19 mouse cellular contexts compared by ENCODE assay signal in the genomic region with DNA sequence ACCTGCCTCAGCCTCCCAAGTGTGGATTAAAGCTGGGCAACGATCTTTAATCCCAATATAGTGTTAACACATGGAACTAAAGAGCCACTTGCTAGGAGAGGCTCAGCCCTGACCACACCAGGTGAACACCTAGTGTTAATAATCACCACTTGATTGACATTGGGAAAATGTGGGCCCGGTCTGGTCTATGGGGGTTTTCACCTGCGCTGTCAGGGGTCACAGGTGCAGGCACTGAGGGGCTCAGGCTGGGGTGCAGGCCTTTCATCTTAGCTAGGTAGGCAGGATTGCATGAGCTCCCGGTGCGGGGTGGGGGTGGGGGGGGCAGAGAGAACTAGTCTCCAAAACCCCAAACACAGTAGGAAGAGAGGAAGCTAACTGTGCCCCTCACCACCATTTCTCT. TPM values are rescaled to one million over a fixed set of nuclear protein-coding genes. Genes with fewer than 3 reads are reported as not detected.
A peak's percentile ranks its signal among the peaks of the same experiment; 100 is the strongest.
DNase-seq lines count a peak whose midpoint lies in the region; ATAC-seq and TF ChIP-seq lines count a peak whose summit lies in the region.
"Had no signal": no experiment of that assay in that cellular context is flagged by ENCODE, and none has a peak within 500 bp of the region (broad histone marks: within the 10 kb centered on the region; RNA-seq: fewer than 3 reads in every experiment).

No protein-coding gene starts in this region.

- no peak for ATAC-seq in stomach, embryonic 15.5 days (ENCODE audit: insufficient read depth, low FRiP score, low read depth)
- ATAC-seq in stomach, postnatal 0 days (ENCODE audit: low FRiP score, low TSS enrichment) = no peak
- ATAC-seq: activated CD4-positive, CD25-positive, alpha-beta regulatory T cell, adult 4 months; forebrain, embryonic 13.5 days; forebrain, postnatal 0 days; intestine, embryonic 16.5 days; Patski had no signal

- WGBS in cerebellum, adult 2 months = 88% methylated on average over 5 of the region's 5 CpGs
- WGBS in heart, embryonic 10.5 days = 69% methylated on average over 5 of the region's 5 CpGs
- 84% methylated on average over 5 of the region's 5 CpGs for WGBS in heart, adult 2 months
- WGBS in stomach, embryonic 15.5 days = 58% methylated on average over 5 of the region's 5 CpGs
- 57% methylated on average over 5 of the region's 5 CpGs for WGBS in stomach, postnatal 0 days

- no peaks in the 10 kb centered on the region for H3K9me3 ChIP-seq in heart, embryonic 10.5 days
- H3K9me3 ChIP-seq in stomach, embryonic 15.5 days = no peaks in the 10 kb centered on the region
- H3K9me3 ChIP-seq in stomach, postnatal 0 days (ENCODE audit: control insufficient read depth, low read length) = no peaks in the 10 kb centered on the region
- H3K9me3 ChIP-seq in E14TG2a.4 (ENCODE audit: low read length) = no peaks in the 10 kb centered on the region
- H3K9me3 ChIP-seq: forebrain, embryonic 13.5 days; heart, embryonic 12.5 days; hindbrain, embryonic 15.5 days had no signal

- DNase-seq in cerebellum, adult 9-10 months = peak; percentile 56
- no peak for DNase-seq in cerebellum, adult 2 months
- DNase-seq in heart, embryonic 10.5 days (ENCODE audit: low spot score) = no peak
- DNase-seq in heart, adult 2 months = no peak
- no peak for DNase-seq in stomach, postnatal 0 days (ENCODE audit: low spot score)
- no peak for DNase-seq in c-Kit-positive CD71-positive TER-119-positive erythroid progenitor cells, embryonic 14.5 days (ENCODE audit: low spot score)
- DNase-seq: adrenal gland, postnatal 14 days; cerebellum, postnatal 14 days; forebrain, postnatal 0 days; gastrocnemius, postnatal 14 days; heart, postnatal 36 days had no signal

- intact Hi-C loops in heart, adult 2 months (cut with DNase I) = loop anchor here (2.0 kb wide), 1 partner anchor 25 kb away; the partner anchor contains the start of gene Tle2

- no peaks in the 10 kb centered on the region for H3K79me2 ChIP-seq in heart, adult 2 months (replicated peaks; ENCODE audit: control insufficient read depth, insufficient read depth, low read length)

- no peak overlapping the region for H3K4me2 ChIP-seq in stomach, embryonic 15.5 days
- H3K4me2 ChIP-seq in stomach, postnatal 0 days (replicated peaks; ENCODE audit: low read depth) = no peak overlapping the region
- H3K4me2 ChIP-seq: forebrain, embryonic 13.5 days; hindbrain, embryonic 15.5 days had no signal

- H3K9ac ChIP-seq in heart, adult 2 months (ENCODE audit: low read depth, low read length) = no peak overlapping the region
- H3K9ac ChIP-seq in stomach, embryonic 15.5 days = no peak overlapping the region
- no peak overlapping the region for H3K9ac ChIP-seq in stomach, postnatal 0 days (ENCODE audit: low read length)
- H3K9ac ChIP-seq: forebrain, embryonic 13.5 days; forebrain, postnatal 0 days; heart, embryonic 12.5 days; hindbrain, embryonic 15.5 days had no signal

- H3K27ac ChIP-seq in cerebellum, adult 2 months (ENCODE audit: insufficient read depth, low read length) = no peak overlapping the region
- 0 out of 2 replicates have a peak overlapping the region, but pooled peaks have one; percentile 83 for H3K27ac ChIP-seq in heart, embryonic 10.5 days
- no peak overlapping the region for H3K27ac ChIP-seq in heart, adult 2 months
- H3K27ac ChIP-seq in stomach, embryonic 15.5 days = peak overlapping the region; percentile 80; the same call in 1 of the 2 replicates
- H3K27ac ChIP-seq in stomach, postnatal 0 days (replicated peaks) = no peak overlapping the region
- H3K27ac ChIP-seq: forebrain, embryonic 13.5 days; hindbrain, embryonic 15.5 days had no signal

- TF ChIP-seq EP300 in heart, adult 2 months (IDR thresholded peaks at IDR 0.05; ENCODE audit: insufficient read depth, low read depth, low read length) = no peak
- TF ChIP-seq EP300 in stomach, postnatal 0 days (optimal IDR thresholded peaks at IDR 0.05) = no peak

- H3K27me3 ChIP-seq in cerebellum, adult 2 months (ENCODE audit: control insufficient read depth, insufficient read depth, low read length) = no peaks in the 10 kb centered on the region
- peaks cover 25% of the 10 kb centered on the region for H3K27me3 ChIP-seq in heart, embryonic 10.5 days (ENCODE audit: insufficient read depth, poor library complexity, severe bottlenecking)
- H3K27me3 ChIP-seq in heart, adult 2 months (ENCODE audit: control insufficient read depth, insufficient read depth, low read length) = no peaks in the 10 kb centered on the region
- H3K27me3 ChIP-seq in stomach, embryonic 15.5 days (replicated peaks) = no peaks in the 10 kb centered on the region
- H3K27me3 ChIP-seq in stomach, postnatal 0 days (ENCODE audit: control insufficient read depth, insufficient read depth, low read length) = no peaks in the 10 kb centered on the region
- peaks cover 28% of the 10 kb centered on the region for H3K27me3 ChIP-seq in E14TG2a.4 (ENCODE audit: insufficient read depth, low read length)
- H3K27me3 ChIP-seq: Patski had no signal

- TF ChIP-seq POLR2A in cerebellum, adult 2 months (IDR thresholded peaks at IDR 0.05; ENCODE audit: borderline replicate concordance, insufficient read depth, low read length) = no peak
- no peak for TF ChIP-seq POLR2A in heart, adult 2 months (IDR thresholded peaks at IDR 0.05; ENCODE audit: insufficient read depth, low read depth, low read length)

- no peak for TF ChIP-seq CTCF in cerebellum, adult 2 months (IDR thresholded peaks at IDR 0.05; ENCODE audit: borderline replicate concordance, insufficient read depth, low read depth, low read length)
- no peak for TF ChIP-seq CTCF in heart, adult 2 months (IDR thresholded peaks at IDR 0.05)
- TF ChIP-seq CTCF in stomach, postnatal 0 days (IDR thresholded peaks at IDR 0.05; ENCODE audit: low read depth) = no peak
- TF ChIP-seq CTCF in E14TG2a.4 (conservative IDR thresholded peaks at IDR 0.05; ENCODE audit: low read length) = no peak

- H3K36me3 ChIP-seq in heart, embryonic 10.5 days = no peaks in the 10 kb centered on the region
- no peaks in the 10 kb centered on the region for H3K36me3 ChIP-seq in heart, adult 2 months (ENCODE audit: control insufficient read depth, insufficient read depth, low read length)
- H3K36me3 ChIP-seq in stomach, embryonic 15.5 days = no peaks in the 10 kb centered on the region
- H3K36me3 ChIP-seq in stomach, postnatal 0 days (ENCODE audit: control insufficient read depth, insufficient read depth, low read length) = no peaks in the 10 kb centered on the region
- no peaks in the 10 kb centered on the region for H3K36me3 ChIP-seq in E14TG2a.4 (ENCODE audit: insufficient read depth, low read length)
- H3K36me3 ChIP-seq: heart, embryonic 12.5 days; hindbrain, embryonic 15.5 days had no signal

- peaks cover 27% of the 10 kb centered on the region for H3K4me1 ChIP-seq in cerebellum, adult 2 months (ENCODE audit: control insufficient read depth, insufficient read depth, low read length)
- H3K4me1 ChIP-seq in heart, embryonic 10.5 days = peaks cover 62% of the 10 kb centered on the region
- peaks cover 10% of the 10 kb centered on the region for H3K4me1 ChIP-seq in heart, adult 2 months (ENCODE audit: control insufficient read depth, insufficient read depth, low read length)
- peaks cover 52% of the 10 kb centered on the region for H3K4me1 ChIP-seq in stomach, embryonic 15.5 days
- H3K4me1 ChIP-seq in stomach, postnatal 0 days (replicated peaks; ENCODE audit: control insufficient read depth, insufficient read depth) = peaks cover 9% of the 10 kb centered on the region
- H3K4me1 ChIP-seq in E14TG2a.4 (replicated peaks; ENCODE audit: low read depth, low read length) = peaks cover 82% of the 10 kb centered on the region

- H3K4me3 ChIP-seq in cerebellum, adult 2 months (replicated peaks; ENCODE audit: insufficient read depth, low read depth, low read length) = no peak overlapping the region
- H3K4me3 ChIP-seq in heart, embryonic 10.5 days = no peak overlapping the region
- no peak overlapping the region for H3K4me3 ChIP-seq in heart, adult 2 months
- no peak overlapping the region for H3K4me3 ChIP-seq in stomach, embryonic 15.5 days (replicated peaks)
- no peak overlapping the region for H3K4me3 ChIP-seq in stomach, postnatal 0 days (ENCODE audit: low read depth, low read length)
- H3K4me3 ChIP-seq in E14TG2a.4 (replicated peaks; ENCODE audit: low read length) = 0 out of 2 replicates have a peak overlapping the region, but pooled peaks have one; percentile 51
- H3K4me3 ChIP-seq: forebrain, embryonic 13.5 days; hindbrain, embryonic 15.5 days had no signal

RNA-seq across cellular contexts. Expression of gene Tle6, which starts 1.2 kb away (rescaled TPM):
- polyA plus RNA-seq in cerebellum, adult 2 months (2012; rRNA removed) = 8.7 and 9.6 TPM in 2 replicates
- 29.0 and 33.9 TPM in 2 replicates for polyA plus RNA-seq in heart, embryonic 10.5 days (2016; fragmentation: Nextera tagmentation; extraction: Ambion mirVana)
- 1 to 10 TPM; 5.1 to 7.7 TPM for total RNA-seq in heart, adult 2 months (2021)
- polyA plus RNA-seq in heart, adult 2 months (2012; rRNA removed) = 19.0 and 20.1 TPM in 2 replicates
- polyA plus RNA-seq in stomach, embryonic 15.5 days (2015; fragmentation: Nextera tagmentation; extraction: Ambion mirVana) = 31.2 and 42.1 TPM in 2 replicates
- 7.6 and 8.9 TPM in 2 replicates for polyA plus RNA-seq in stomach, postnatal 0 days (2015; fragmentation: Nextera tagmentation; extraction: Ambion mirVana)

RNA-seq across cellular contexts. Expression of gene BC025920, which starts 6.4 kb away (rescaled TPM):
- 3.6 and 3.7 TPM in 2 replicates for polyA plus RNA-seq in cerebellum, adult 2 months (2012; rRNA removed)
- polyA plus RNA-seq in heart, embryonic 10.5 days (2016; fragmentation: Nextera tagmentation; extraction: Ambion mirVana) = 0.95 and 1.4 TPM in 2 replicates
- total RNA-seq in heart, adult 2 months (2021) = 1 to 10 TPM; 2.5 to 3.7 TPM
- polyA plus RNA-seq in heart, adult 2 months (2012; rRNA removed) = 1.9 and 2.5 TPM in 2 replicates
- polyA plus RNA-seq in stomach, embryonic 15.5 days (2015; fragmentation: Nextera tagmentation; extraction: Ambion mirVana) = 0.55 and 0.71 TPM in 2 replicates
- 0.24 and 0.35 TPM in 2 replicates for polyA plus RNA-seq in stomach, postnatal 0 days (2015; fragmentation: Nextera tagmentation; extraction: Ambion mirVana)

RNA-seq across cellular contexts. Expression of gene Tle2, which starts 25.3 kb away (rescaled TPM):
- polyA plus RNA-seq in cerebellum, adult 2 months (2012; rRNA removed) = 282 and 321 TPM in 2 replicates
- 17.4 and 18.3 TPM in 2 replicates for polyA plus RNA-seq in heart, embryonic 10.5 days (2016; fragmentation: Nextera tagmentation; extraction: Ambion mirVana)
- 1 to 10 TPM; 6.8 to 7.4 TPM for total RNA-seq in heart, adult 2 months (2021)
- 40.9 and 43.8 TPM in 2 replicates for polyA plus RNA-seq in heart, adult 2 months (2012; rRNA removed)
- 28.8 and 35.6 TPM in 2 replicates for polyA plus RNA-seq in stomach, embryonic 15.5 days (2015; fragmentation: Nextera tagmentation; extraction: Ambion mirVana)
- 4.8 and 6.9 TPM in 2 replicates for polyA plus RNA-seq in stomach, postnatal 0 days (2015; fragmentation: Nextera tagmentation; extraction: Ambion mirVana)

RNA-seq across cellular contexts. Expression of gene Sirt6, which starts 28.0 kb away (rescaled TPM):
- 35.4 and 38.5 TPM in 2 replicates for polyA plus RNA-seq in cerebellum, adult 2 months (2012; rRNA removed)
- polyA plus RNA-seq in heart, embryonic 10.5 days (2016; fragmentation: Nextera tagmentation; extraction: Ambion mirVana) = 28.5 and 30.7 TPM in 2 replicates
- 1 to 10 TPM; 7.0 to 7.9 TPM for total RNA-seq in heart, adult 2 months (2021)
- 11.5 and 15.4 TPM in 2 replicates for polyA plus RNA-seq in heart, adult 2 months (2012; rRNA removed)
- polyA plus RNA-seq in stomach, embryonic 15.5 days (2015; fragmentation: Nextera tagmentation; extraction: Ambion mirVana) = 32.9 and 33.3 TPM in 2 replicates
- 15.1 and 15.6 TPM in 2 replicates for polyA plus RNA-seq in stomach, postnatal 0 days (2015; fragmentation: Nextera tagmentation; extraction: Ambion mirVana)

RNA-seq across cellular contexts. Expression of gene Ankrd24, which starts 28.7 kb away (rescaled TPM):
- 121 and 130 TPM in 2 replicates for polyA plus RNA-seq in cerebellum, adult 2 months (2012; rRNA removed)
- 9.6 and 12.8 TPM in 2 replicates for polyA plus RNA-seq in heart, embryonic 10.5 days (2016; fragmentation: Nextera tagmentation; extraction: Ambion mirVana)
- total RNA-seq in heart, adult 2 months (2021) = 1 to 10 TPM; 7.8 to 7.9 TPM
- polyA plus RNA-seq in heart, adult 2 months (2012; rRNA removed) = 33.7 and 46.5 TPM in 2 replicates
- polyA plus RNA-seq in stomach, embryonic 15.5 days (2015; fragmentation: Nextera tagmentation; extraction: Ambion mirVana) = 10.9 and 12.6 TPM in 2 replicates
- 3.3 and 5.3 TPM in 2 replicates for polyA plus RNA-seq in stomach, postnatal 0 days (2015; fragmentation: Nextera tagmentation; extraction: Ambion mirVana)

Comparison
In these comparisons a context has a peak if more than half of its experiments do, and no peak if none do; other contexts are left out.
1. H3K27ac ChIP-seq: peak in heart, embryonic 10.5 days (single experiment) and stomach, embryonic 15.5 days (single experiment); none in cerebellum, adult 2 months (single experiment), heart, adult 2 months (single experiment) and stomach, postnatal 0 days (single experiment).